Mouse (Mus musculus) stomach, embryonic 16.5 days (tissue): Measurements from ENCODE around the gene Lrwd1. TPM values are rescaled to one million over a fixed set of nuclear protein-coding genes. Genes with fewer than 3 reads are reported as not detected.

Experiments used
- ATAC-seq: fragments of 200-750 bp; cut with Nextera tagmentation; 2 replicates; pipeline ENCODE4 v1.8.0; 2017; ENCODE audit warnings: moderate number of reproducible peaks, moderate TSS enrichment; ENCODE audit not compliant: insufficient read depth, low FRiP score
- H3K27ac ChIP-seq: fragments of 300-500 bp; sonication (generic); 2 replicates; pipeline ENCODE4 v1.5.1; 2014; ENCODE audit warnings: low read length
- H3K27me3 ChIP-seq: fragments of 300-500 bp; sonication (generic); 2 replicates; pipeline ENCODE4 v1.6.1; 2014; ENCODE audit warnings: low read length, control low read depth, mixed read lengths; ENCODE audit not compliant: control insufficient read depth, insufficient read depth
- H3K36me3 ChIP-seq: fragments of 300-500 bp; sonication (generic); 2 replicates; pipeline ENCODE4 v1.6.1; 2014; ENCODE audit warnings: low read length; ENCODE audit not compliant: control insufficient read depth, insufficient read depth
- H3K4me1 ChIP-seq: fragments of 300-500 bp; sonication (generic); 2 replicates; pipeline ENCODE4 v1.6.1; 2014; ENCODE audit warnings: low read length, control low read depth, mixed read lengths; ENCODE audit not compliant: control insufficient read depth, insufficient read depth
- H3K4me2 ChIP-seq: fragments of 300-500 bp; sonication (generic); 2 replicates; pipeline ENCODE4 v1.6.1; 2014; ENCODE audit warnings: low read depth, low read length, mixed read lengths
- H3K4me3 ChIP-seq: fragments of 300-500 bp; sonication (generic); replicated peaks from 2 replicates; pipeline ENCODE4 v1.5.1; 2014; ENCODE audit warnings: mild to moderate bottlenecking, low read length
- H3K9ac ChIP-seq: fragments of 300-500 bp; sonication (generic); 2 replicates; pipeline ENCODE4 v1.6.1; 2014; ENCODE audit warnings: low read length
- H3K9me3 ChIP-seq: fragments of 300-500 bp; sonication (generic); replicated peaks from 2 replicates; pipeline ENCODE4 v1.6.1; 2016; ENCODE audit warnings: low read length, control low read depth; ENCODE audit not compliant: control insufficient read depth
- WGBS: fragments of 180-500 bp; shearing (Covaris S2); extraction: QIAGEN DNeasy Blood & Tissue Kit; methylation state at CpG from one replicate; pipeline ENCODE4 v1.1.7; 2014; 5-methylcytosine and 5-hydroxymethylcytosine counted together
- microRNA-seq: library from miRNA; unstranded; fragments of <30 nt; microRNA quantifications from one replicate; pipeline ENCODE4, GENCODE M21; 2016
- polyA plus RNA-seq: library from polyadenylated mRNA; unstranded; fragments of >200 nt; fragmentation: Nextera tagmentation; extraction: Ambion mirVana; gene quantifications from 2 replicates; pipeline ENCODE4 v1.2.1, GENCODE M21; 2015

Gene Lrwd1
- polyA plus RNA-seq, 1 experiment from 2014 or later: 26.3 TPM

GRCm38 (mm10) chr5:136073051-136073450, 62.8 kb downstream of the Lrwd1 start:
- ATAC-seq: no peak
- WGBS: 54% methylated on average over 6 of the region's 6 CpGs

More at GRCm38 (mm10) chr5:136073051-136073450, 62.8 kb downstream of the Lrwd1 start:
- Histone ChIP-seq H3K9ac (no peak overlapping the region), H3K4me1 (no peaks in the 10 kb centered on the region), H3K36me3 (no peaks in the 10 kb centered on the region), H3K9me3 (no peaks in the 10 kb centered on the region), H3K4me3 (no peak overlapping the region), H3K27ac (no peak overlapping the region), H3K27me3 (no peaks in the 10 kb centered on the region), H3K4me2 (no peak overlapping the region)

Small RNA genes within 50 kb of the gene (microRNA-seq; reads per million reads assigned to microRNA genes)
- 1.5 reads per million for gene Mir7035

Other genes starting within 250 kb of the Lrwd1 start
- gene Hspb1, start 248.2 kb downstream of the Lrwd1 start, polyA plus RNA-seq: 649 and 704 TPM in 2 replicates
- 195 and 199 TPM in 2 replicates for gene Ywhag, start 201.5 kb downstream of the Lrwd1 start, polyA plus RNA-seq
- 1.4 and 2.9 TPM in 2 replicates for gene Ssc4d, start 161.5 kb downstream of the Lrwd1 start, polyA plus RNA-seq
- gene Zp3, start 156.0 kb downstream of the Lrwd1 start, polyA plus RNA-seq: 1.8 and 2.0 TPM in 2 replicates
- gene Dtx2, start 141.3 kb downstream of the Lrwd1 start, polyA plus RNA-seq: 23.7 and 24.5 TPM in 2 replicates
- 34.0 and 38.2 TPM in 2 replicates for gene Upk3b, start 97.6 kb downstream of the Lrwd1 start, polyA plus RNA-seq
- 190 and 227 TPM in 2 replicates for gene Upk3bl, start 81.6 kb downstream of the Lrwd1 start, polyA plus RNA-seq
- gene Rasa4, start 52.2 kb downstream of the Lrwd1 start, polyA plus RNA-seq: 9.6 and 9.7 TPM in 2 replicates
- gene Polr2j, start 19.4 kb downstream of the Lrwd1 start, polyA plus RNA-seq: 198 and 202 TPM in 2 replicates
- gene Alkbh4, start 72 bp upstream of the Lrwd1 start, polyA plus RNA-seq: 15.5 and 18.0 TPM in 2 replicates
- 8.4 and 8.6 TPM in 2 replicates for gene Orai2, start 34.6 kb upstream of the Lrwd1 start, polyA plus RNA-seq
- gene Prkrip1, start 62.9 kb upstream of the Lrwd1 start, polyA plus RNA-seq: 44.5 and 45.3 TPM in 2 replicates
- gene Sh2b2, start 110.5 kb upstream of the Lrwd1 start, polyA plus RNA-seq: 1.7 and 2.3 TPM in 2 replicates